Mouse (Mus musculus) stomach, embryonic 14.5 days (tissue): Measurements from ENCODE around the gene Mybph. TPM values are rescaled to one million over a fixed set of nuclear protein-coding genes. Genes with fewer than 3 reads are reported as not detected.
A peak's percentile ranks its signal among the peaks of the same experiment; 100 is the strongest.
"Not testable (repeated sequence)": the region's sequence is repeated elsewhere in the genome, so short reads cannot be mapped to it uniquely, and the experiment has no call there.

Experiments
- ATAC-seq: fragments of 200-750 bp; cut with Nextera tagmentation; 2 replicates; pipeline ENCODE4 v1.8.0; 2017; ENCODE audit warnings: low read depth, moderate TSS enrichment; ENCODE audit not compliant: insufficient number of reproducible peaks, insufficient read depth, low FRiP score
- H3K27ac ChIP-seq: fragments of 300-500 bp; sonication (generic); 2 replicates; pipeline ENCODE4 v1.5.1; 2014; ENCODE audit warnings: mild to moderate bottlenecking, low read length, moderate library complexity, mixed read lengths
- H3K27me3 ChIP-seq: fragments of 300-500 bp; sonication (generic); 2 replicates; pipeline ENCODE4 v1.6.1; 2014; ENCODE audit warnings: low read length, control low read depth, mixed read lengths; ENCODE audit not compliant: control insufficient read depth, insufficient read depth
- H3K36me3 ChIP-seq: fragments of 300-500 bp; sonication (generic); 2 replicates; pipeline ENCODE4 v1.6.1; 2014; ENCODE audit warnings: mild to moderate bottlenecking, control low read depth, low read length, moderate library complexity, mixed read lengths; ENCODE audit not compliant: control insufficient read depth, insufficient read depth
- H3K4me1 ChIP-seq: fragments of 300-500 bp; sonication (generic); 2 replicates; pipeline ENCODE4 v1.6.1; 2014; ENCODE audit warnings: low read length, control low read depth, mixed read lengths; ENCODE audit not compliant: control insufficient read depth, insufficient read depth
- H3K4me2 ChIP-seq: fragments of 300-500 bp; sonication (generic); replicated peaks from 2 replicates; pipeline ENCODE4 v1.6.1; 2014; ENCODE audit warnings: low read depth, low read length, control low read depth
- H3K4me3 ChIP-seq: fragments of 300-500 bp; sonication (generic); 2 replicates; pipeline ENCODE4 v1.5.1; 2014; ENCODE audit warnings: low read depth, low read length, control low read depth
- H3K9ac ChIP-seq: fragments of 300-500 bp; sonication (generic); replicated peaks from 2 replicates; pipeline ENCODE4 v1.6.1; 2014; ENCODE audit warnings: low read depth, mild to moderate bottlenecking, control low read depth, low read length, moderate library complexity, mixed read lengths
- H3K9me3 ChIP-seq: fragments of 300-500 bp; sonication (generic); 2 replicates; pipeline ENCODE4 v1.6.1; 2016; ENCODE audit warnings: low read depth, low read length, control low read depth; ENCODE audit not compliant: control insufficient read depth
- WGBS: fragments of 180-500 bp; shearing (Covaris S2); extraction: QIAGEN DNeasy Blood & Tissue Kit; methylation state at CpG from one replicate; pipeline ENCODE4 v1.1.7; 2014; 5-methylcytosine and 5-hydroxymethylcytosine counted together
- polyA plus RNA-seq: library from polyadenylated mRNA; unstranded; fragments of >200 nt; fragmentation: Nextera tagmentation; extraction: Ambion mirVana; gene quantifications from 2 replicates; pipeline ENCODE4 v1.2.1, GENCODE M21; 2014

The Mybph gene
- polyA plus RNA-seq, 1 experiment from 2014 or later, result not detected

GRCm38 (mm10) chr1:134245004-134245717, 51.9 kb downstream of the Mybph start:
- no peak overlapping the region for H3K9ac ChIP-seq
- peaks cover 5% of the 10 kb centered on the region; the same call in 1 of the 2 replicates for H3K4me1 ChIP-seq
- peak; percentile 50 for ATAC-seq
- no peaks in the 10 kb centered on the region for H3K9me3 ChIP-seq
- H3K4me2 ChIP-seq, result no peak overlapping the region
- no peaks in the 10 kb centered on the region for H3K36me3 ChIP-seq
- no peak overlapping the region for H3K27ac ChIP-seq
- H3K4me3 ChIP-seq, result no peak overlapping the region
- no peaks in the 10 kb centered on the region for H3K27me3 ChIP-seq
- 71% methylated on average over 14 of the region's 14 CpGs for WGBS

GRCm38 (mm10) chr1:134246590-134246989, 53.3 kb downstream of the Mybph start:
- H3K27ac ChIP-seq, result no peak overlapping the region

DNA sequence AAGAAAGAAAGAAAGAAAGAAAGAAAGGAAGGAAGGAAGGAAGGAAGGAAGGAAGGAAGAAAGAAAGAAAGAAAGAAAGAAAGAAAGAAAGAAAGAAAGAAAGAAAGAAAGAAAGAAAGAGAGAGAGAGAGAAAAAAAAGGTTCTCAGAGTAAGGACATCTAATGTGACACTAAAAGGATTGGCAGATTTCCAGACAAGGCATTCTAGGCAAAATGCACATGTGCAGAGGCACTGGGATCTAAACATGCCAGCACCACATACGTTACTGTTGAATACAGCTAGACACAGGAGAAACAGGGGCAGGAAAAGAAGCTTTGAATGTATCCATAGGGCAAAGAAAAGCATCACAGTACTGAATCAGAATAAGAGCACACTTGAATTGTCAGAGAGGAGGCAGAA, 56.4 kb downstream of the Mybph start:
- H3K27me3 ChIP-seq, ATAC-seq, H3K4me3 ChIP-seq, H3K9ac ChIP-seq, H3K9me3 ChIP-seq, H3K36me3 ChIP-seq, H3K4me1 ChIP-seq, H3K27ac ChIP-seq, H3K4me2 ChIP-seq: not testable (repeated sequence)
- 75% methylated on average over 1 of the region's 1 CpGs for WGBS

More at GRCm38 (mm10) chr1:134246590-134246989, 53.3 kb downstream of the Mybph start:
- no peak overlapping the region for H3K4me3 ChIP-seq
- no peaks in the 10 kb centered on the region for H3K36me3 ChIP-seq
- H3K4me2 ChIP-seq, result no peak overlapping the region
- peaks cover 5% of the 10 kb centered on the region; the same call in 1 of the 2 replicates for H3K4me1 ChIP-seq
- WGBS, result 47% methylated on average over 4 of the region's 4 CpGs
- ATAC-seq, result no peak
- no peaks in the 10 kb centered on the region for H3K9me3 ChIP-seq
- no peak overlapping the region for H3K9ac ChIP-seq
- H3K27me3 ChIP-seq, result no peaks in the 10 kb centered on the region

Other genes starting within 250 kb of the Mybph start
- gene Fmod, start 156.2 kb upstream of the Mybph start, polyA plus RNA-seq, result 7.2 and 7.6 TPM in 2 replicates
- 55.5 and 61.4 TPM in 2 replicates for gene Btg2, start 114.3 kb upstream of the Mybph start, polyA plus RNA-seq
- not detected in 2 replicates for gene Chit1, start 82.2 kb upstream of the Mybph start, polyA plus RNA-seq
- 0.67 and 1.4 TPM in 2 replicates for gene Chil1, start 11.3 kb upstream of the Mybph start, polyA plus RNA-seq
- gene Adora1, start 42.0 kb downstream of the Mybph start, polyA plus RNA-seq, result 0.68 and 1.7 TPM in 2 replicates
- 0.16 and 0.17 TPM in 2 replicates for gene Myog, start 96.5 kb downstream of the Mybph start, polyA plus RNA-seq
- 4.8 and 5.7 TPM in 2 replicates for gene Ppfia4, start 139.5 kb downstream of the Mybph start, polyA plus RNA-seq
- 93.0 and 101 TPM in 2 replicates for gene Tmem183a, start 168.5 kb downstream of the Mybph start, polyA plus RNA-seq
- gene 4933406M09Rik, start 192.5 kb downstream of the Mybph start, polyA plus RNA-seq, result not detected in 2 replicates
- gene Cyb5r1, start 212.1 kb downstream of the Mybph start, polyA plus RNA-seq, result 39.3 and 39.9 TPM in 2 replicates
- gene Adipor1, start 221.9 kb downstream of the Mybph start, polyA plus RNA-seq, result 85.5 and 91.3 TPM in 2 replicates